Comparison of ENCODE assay signal across 33 mouse cellular contexts in genomic region chr1:36331743-36332142, GRCm38 (mm10). TPM values are rescaled to one million over a fixed set of nuclear protein-coding genes. Genes with fewer than 3 reads are reported as not detected.
"Had no signal": no experiment of that assay in that cellular context is flagged by ENCODE, and none has a peak within 500 bp of the region (broad histone marks: within the 10 kb centered on the region; RNA-seq: fewer than 3 reads in every experiment).

No protein-coding gene starts in this region.

- H3K9me3 ChIP-seq: embryonic facial prominence, embryonic 10.5 days; embryonic facial prominence, embryonic 12.5 days; embryonic facial prominence, embryonic 13.5 days; embryonic facial prominence, embryonic 15.5 days; forebrain, embryonic 10.5 days; forebrain, embryonic 12.5 days; forebrain, embryonic 13.5 days; forebrain, embryonic 15.5 days had no signal

- ATAC-seq: forebrain, embryonic 13.5 days; forebrain, embryonic 14.5 days; forebrain, embryonic 15.5 days; forebrain, embryonic 16.5 days had no signal

- H3K9ac ChIP-seq: embryonic facial prominence, embryonic 12.5 days; embryonic facial prominence, embryonic 13.5 days; embryonic facial prominence, embryonic 15.5 days; forebrain, embryonic 12.5 days; forebrain, embryonic 13.5 days; forebrain, embryonic 15.5 days had no signal

- H3K4me1 ChIP-seq: embryonic facial prominence, embryonic 10.5 days; embryonic facial prominence, embryonic 15.5 days; forebrain, embryonic 10.5 days; forebrain, embryonic 12.5 days; forebrain, embryonic 13.5 days; forebrain, embryonic 15.5 days had no signal

- H3K4me3 ChIP-seq: embryonic facial prominence, embryonic 10.5 days; embryonic facial prominence, embryonic 12.5 days; embryonic facial prominence, embryonic 13.5 days; embryonic facial prominence, embryonic 15.5 days; erythroblast, embryonic 14.5 days; forebrain, embryonic 10.5 days; forebrain, embryonic 12.5 days; forebrain, embryonic 13.5 days; forebrain, embryonic 15.5 days; gastrocnemius, adult 2 months; heart, adult 2 months had no signal

- H3K4me2 ChIP-seq: embryonic facial prominence, embryonic 12.5 days; embryonic facial prominence, embryonic 13.5 days; embryonic facial prominence, embryonic 15.5 days; forebrain, embryonic 12.5 days; forebrain, embryonic 13.5 days; forebrain, embryonic 15.5 days had no signal

- H3K27me3 ChIP-seq: embryonic facial prominence, embryonic 12.5 days; embryonic facial prominence, embryonic 13.5 days; embryonic facial prominence, embryonic 15.5 days; forebrain, embryonic 12.5 days; forebrain, embryonic 13.5 days; forebrain, embryonic 15.5 days had no signal

- H3K27ac ChIP-seq: embryonic facial prominence, embryonic 10.5 days; embryonic facial prominence, embryonic 12.5 days; embryonic facial prominence, embryonic 13.5 days; embryonic facial prominence, embryonic 15.5 days; forebrain, embryonic 10.5 days; forebrain, embryonic 12.5 days; forebrain, embryonic 13.5 days; forebrain, embryonic 15.5 days; heart, adult 2 months had no signal

- DNase-seq: cerebellum, adult 18-20 months; cerebellum, adult 2 months; cerebellum, adult 8-10 months; cerebellum, adult 9-10 months; cerebellum, adult 9-11 months; cerebellum, postnatal 10 days; cerebellum, postnatal 14 days; cerebellum, postnatal 25 days; cerebellum, postnatal 36 days; embryo, embryonic 11 days; gastrocnemius, adult 2 months; gastrocnemius, postnatal 10 days; gastrocnemius, postnatal 14 days; gastrocnemius, postnatal 25 days; gastrocnemius, postnatal 36 days; heart, adult 11 months; heart, adult 18-20 months; heart, adult 2 months had no signal

RNA-seq across cellular contexts. Expression of gene Fer1l5, which starts 40.3 kb away (rescaled TPM):
- total RNA-seq: common myeloid progenitor, adult 5-6 weeks; gastrocnemius, adult 18-20 months; gastrocnemius, adult 2 months; gastrocnemius, adult 8-10 months; gastrocnemius, postnatal 10 days; gastrocnemius, postnatal 14 days; gastrocnemius, postnatal 25 days; gastrocnemius, postnatal 36 days; heart, adult 18-20 months; heart, adult 2 months had no signal
- polyA plus RNA-seq: cerebellum, adult 2 months; cortical plate, adult 2 months; erythroblast, embryonic 14.5 days had no signal
